Mouse (Mus musculus): ENCODE data around the gene Gm11549.

DNA sequence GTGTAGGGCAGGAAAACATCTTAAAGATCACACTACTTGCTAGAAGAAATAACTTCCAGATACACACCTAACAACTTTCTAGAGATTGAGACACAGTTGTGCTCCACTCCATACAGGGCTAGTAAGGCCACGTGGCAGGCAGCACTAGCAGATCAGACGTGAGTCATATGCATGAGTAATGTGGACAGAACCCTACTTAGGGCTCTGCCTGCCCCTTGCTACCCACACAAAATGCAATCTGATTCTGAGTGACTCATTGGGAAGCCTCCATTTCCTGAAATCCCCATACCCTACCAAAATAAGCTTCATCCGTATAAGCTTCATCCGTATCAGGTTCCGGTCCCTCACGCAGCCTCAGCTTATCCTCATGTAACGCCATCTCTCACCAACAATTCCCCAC lies 54.0 kb downstream of the Gm11549 start:
- TF ChIP-seq CTCF (IDR thresholded peaks at IDR 0.05; ENCODE audit: extremely low read depth, insufficient read length, insufficient replicate concordance, low read depth, low read length): no peak
- TF ChIP-seq POLR2A (IDR thresholded peaks at IDR 0.05; ENCODE audit: low read depth, low read length): no peak
